Mouse (Mus musculus) hindbrain, embryonic 14.5 days (tissue): ENCODE measurements around the gene Slc16a4. TPM values are rescaled to one million over a fixed set of nuclear protein-coding genes. Genes with fewer than 3 reads are reported as not detected.
A peak's percentile ranks its signal among the peaks of the same experiment; 100 is the strongest.

Experiments used
- ATAC-seq: fragments of 200-750 bp; cut with Nextera tagmentation; 2 replicates; pipeline ENCODE4 v1.8.0; 2017; ENCODE audit warnings: moderate number of reproducible peaks, mild to moderate bottlenecking, moderate TSS enrichment, moderate library complexity; ENCODE audit not compliant: low FRiP score
- DNase-seq: peaks from one replicate; pipeline ENCODE4 v3.0.0-alpha.2; 2015; ENCODE audit warnings: low spot score
- H3K27ac ChIP-seq: fragments of 300-500 bp; sonication (generic); 2 replicates; pipeline ENCODE4 v1.5.1; 2014; ENCODE audit warnings: mild to moderate bottlenecking, moderate library complexity
- H3K27me3 ChIP-seq: fragments of 300-500 bp; sonication (generic); 2 replicates; pipeline ENCODE4 v1.6.1; 2014; ENCODE audit warnings: mild to moderate bottlenecking, low read length, mixed read lengths; ENCODE audit not compliant: control insufficient read depth, insufficient read depth
- H3K36me3 ChIP-seq: fragments of 300-500 bp; sonication (generic); replicated peaks from 2 replicates; pipeline ENCODE4 v1.6.1; 2014; ENCODE audit not compliant: control insufficient read depth, insufficient read depth
- H3K4me1 ChIP-seq: fragments of 300-500 bp; sonication (generic); replicated peaks from 2 replicates; pipeline ENCODE4 v1.6.1; 2014; ENCODE audit warnings: antibody characterized with exemption, low read length, mixed read lengths; ENCODE audit not compliant: control insufficient read depth, insufficient read depth
- H3K4me2 ChIP-seq: fragments of 300-500 bp; sonication (generic); replicated peaks from 2 replicates; pipeline ENCODE4 v1.6.1; 2014; ENCODE audit warnings: mild to moderate bottlenecking, moderate library complexity
- H3K4me3 ChIP-seq: fragments of 300-500 bp; sonication (generic); replicated peaks from 2 replicates; pipeline ENCODE4 v1.5.1; 2014; ENCODE audit warnings: mild to moderate bottlenecking, low read length
- H3K9ac ChIP-seq: fragments of 300-500 bp; sonication (generic); 2 replicates; pipeline ENCODE4 v1.6.1; 2014
- H3K9me3 ChIP-seq: fragments of 300-500 bp; sonication (generic); 2 replicates; pipeline ENCODE4 v1.6.1; 2016; ENCODE audit warnings: low read length; ENCODE audit not compliant: control insufficient read depth
- WGBS: fragments of 180-500 bp; shearing (Covaris S2); extraction: QIAGEN DNeasy Blood & Tissue Kit; methylation state at CpG from one replicate; pipeline ENCODE4 v1.1.7; 2014; 5-methylcytosine and 5-hydroxymethylcytosine counted together
- polyA plus RNA-seq: library from polyadenylated mRNA; unstranded; fragments of >200 nt; fragmentation: Nextera tagmentation; extraction: Ambion mirVana; gene quantifications from 2 replicates; pipeline ENCODE4 v1.2.1, GENCODE M21; 2014

Slc16a4 gene
- polyA plus RNA-seq, 1 experiment from 2014 or later, result 2.5 TPM

DNA sequence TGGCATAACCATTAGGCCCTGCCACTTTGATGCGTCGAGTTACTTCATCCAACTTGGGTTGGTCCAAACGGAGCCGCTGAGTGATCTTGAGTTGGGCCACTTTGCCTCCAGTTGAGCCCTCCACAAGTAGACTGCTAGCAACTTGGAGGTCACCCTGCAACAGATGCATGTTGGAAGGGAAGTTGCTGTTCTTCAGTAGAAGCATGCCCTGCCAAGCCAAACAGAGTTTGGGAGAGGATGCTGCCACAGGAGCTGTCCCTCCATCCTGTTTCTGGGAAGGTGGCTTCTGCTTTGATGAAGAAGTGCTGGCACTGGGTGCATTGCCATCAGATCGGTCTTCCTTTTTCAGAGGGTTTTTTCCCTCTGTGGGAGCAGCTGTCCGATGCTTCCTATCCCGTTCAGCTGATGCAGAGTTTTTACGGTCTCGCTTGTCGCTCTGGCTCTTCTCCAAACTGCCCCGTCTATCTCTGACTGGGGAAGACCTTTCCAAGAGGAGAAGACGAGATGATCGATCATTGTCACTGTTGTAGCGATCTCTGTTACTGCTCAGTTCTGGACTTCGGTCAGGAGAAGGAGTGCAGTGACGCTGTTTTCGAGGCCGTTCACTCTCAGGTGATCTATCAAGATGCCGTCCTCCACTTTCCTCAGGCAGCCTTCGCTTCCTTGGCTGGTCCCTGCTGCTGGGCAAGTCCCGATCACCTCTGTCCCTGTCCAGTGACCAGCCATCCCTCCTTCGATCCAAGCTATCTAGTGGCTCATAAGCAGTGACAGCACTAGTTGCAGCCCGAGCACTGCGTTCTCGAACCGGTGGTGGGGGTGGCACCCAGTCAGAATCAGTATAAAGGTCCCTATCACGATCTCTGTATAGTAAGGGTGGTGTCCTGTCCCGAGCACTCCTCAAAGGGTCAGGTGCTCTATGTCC lies 39.7 kb downstream of the Slc16a4 start:
- Histone ChIP-seq H3K36me3 (peaks cover 29% of the 10 kb centered on the region), H3K4me3 (peak overlapping the region; percentile 77), H3K9me3 (no peaks in the 10 kb centered on the region), H3K27ac (no peak overlapping the region), H3K4me2 (peak overlapping the region; percentile 83), H3K27me3 (no peaks in the 10 kb centered on the region), H3K4me1 (peaks cover 36% of the 10 kb centered on the region), H3K9ac (peak overlapping the region; percentile 80; the same call in 1 of the 2 replicates)
- ATAC-seq (no peak), DNase-seq (no peak)
- 76% methylated on average over 28 of the region's 28 CpGs for WGBS

- Histone ChIP-seq H3K4me1 (peaks cover 34% of the 10 kb centered on the region), H3K9me3 (no peaks in the 10 kb centered on the region), H3K27ac (no peak overlapping the region), H3K4me3 (peak overlapping the region; percentile 77), H3K9ac (peak overlapping the region; percentile 80), H3K27me3 (no peaks in the 10 kb centered on the region), H3K4me2 (peak overlapping the region; percentile 83), H3K36me3 (peaks cover 25% of the 10 kb centered on the region)
- DNase-seq (no peak), ATAC-seq (no peak)
- WGBS, result 21% methylated on average over 17 of the region's 17 CpGs
These were observed 40.7 kb downstream of the Slc16a4 start for GRCm38 (mm10) chr3:107331746-107332126.

- peaks cover 34% of the 10 kb centered on the region for H3K4me1 ChIP-seq
- no peaks in the 10 kb centered on the region for H3K9me3 ChIP-seq
- peak overlapping the region; percentile 77 for H3K4me3 ChIP-seq
- H3K27me3 ChIP-seq, result no peaks in the 10 kb centered on the region
- H3K27ac ChIP-seq, result peak overlapping the region; percentile 87
- under 1% methylated on average over 75 of the region's 75 CpGs for WGBS
- H3K4me2 ChIP-seq, result peak overlapping the region; percentile 83
- no peak for DNase-seq
- ATAC-seq, result peak; percentile 0
- H3K36me3 ChIP-seq, result peaks cover 25% of the 10 kb centered on the region
- H3K9ac ChIP-seq, result peak overlapping the region; percentile 80
These were observed 41.3 kb downstream of the Slc16a4 start for GRCm38 (mm10) chr3:107332127-107332959.

GRCm38 (mm10) chr3:107332960-107333380 lies 41.9 kb downstream of the Slc16a4 start:
- WGBS, result under 1% methylated on average over 37 of the region's 37 CpGs
- H3K9ac ChIP-seq, result peak overlapping the region; percentile 80
- no peaks in the 10 kb centered on the region for H3K9me3 ChIP-seq
- H3K27ac ChIP-seq, result peak overlapping the region; percentile 90
- H3K27me3 ChIP-seq, result no peaks in the 10 kb centered on the region
- peak overlapping the region; percentile 77 for H3K4me3 ChIP-seq
- peaks cover 25% of the 10 kb centered on the region for H3K36me3 ChIP-seq
- ATAC-seq (peak; percentile 98), DNase-seq (peak; percentile 99)
- peaks cover 34% of the 10 kb centered on the region for H3K4me1 ChIP-seq
- H3K4me2 ChIP-seq, result peak overlapping the region; percentile 83; the same call in 1 of the 2 replicates

- Histone ChIP-seq H3K27ac (peak within 1 kb of the TSS; percentile 90), H3K36me3 (peaks cover 24% of the 10 kb centered on the region), H3K4me2 (peak within 1 kb of the TSS; percentile 83), H3K4me1 (peaks cover 33% of the 10 kb centered on the region), H3K9ac (peak within 1 kb of the TSS; percentile 84), H3K27me3 (no peaks in the 10 kb centered on the region), H3K9me3 (no peaks in the 10 kb centered on the region), H3K4me3 (peak within 1 kb of the TSS; percentile 77)
- WGBS, result under 1% methylated on average over 62 of the region's 62 CpGs
- DNase-seq (peak; percentile 99), ATAC-seq (peak; percentile 94)
These were observed 42.6 kb downstream of the Slc16a4 start, which contains the start of gene Rbm15 for GRCm38 (mm10) chr3:107333381-107334201. Gene Rbm15, minus strand, starts transcription at chr3:107333673.

DNA sequence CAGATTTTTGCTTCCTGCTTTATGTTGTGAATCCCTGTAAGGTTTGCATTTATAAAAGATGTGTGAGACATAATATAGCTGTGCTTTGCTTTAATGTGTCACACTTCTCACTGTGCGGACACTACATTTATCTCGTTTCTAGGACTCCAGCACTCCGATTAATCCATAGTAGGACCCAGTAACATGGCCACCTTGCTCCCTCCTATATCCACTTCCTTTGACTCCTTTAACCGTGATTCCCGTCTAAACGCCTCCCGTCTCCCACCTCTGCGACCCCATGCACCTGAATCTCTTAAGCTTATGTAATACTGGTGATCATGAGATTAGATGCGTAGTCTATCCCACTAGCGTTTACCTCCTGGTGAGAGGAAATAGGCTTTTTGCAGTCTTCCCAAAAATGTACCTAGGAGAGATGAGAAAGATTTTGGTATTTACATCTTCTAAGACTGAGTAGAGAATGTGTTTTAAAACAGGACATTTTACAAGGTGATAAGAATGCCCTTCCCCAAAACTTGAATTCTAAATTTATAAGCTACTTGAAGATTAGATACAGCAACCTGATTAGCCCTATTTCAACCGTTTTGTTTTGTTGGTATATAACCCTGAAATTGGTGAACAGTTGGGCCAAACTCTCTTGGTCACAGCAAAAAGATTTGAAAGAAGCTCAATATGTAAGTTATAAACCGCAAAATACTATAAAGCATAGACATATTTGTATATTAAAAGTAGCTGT lies 43.3 kb downstream of the Slc16a4 start:
- WGBS, result 14% methylated on average over 12 of the region's 12 CpGs
- DNase-seq, result no peak
- peak overlapping the region; percentile 83 for H3K4me2 ChIP-seq
- peak overlapping the region; percentile 77 for H3K4me3 ChIP-seq
- H3K4me1 ChIP-seq, result peaks cover 29% of the 10 kb centered on the region
- H3K9ac ChIP-seq, result peak overlapping the region; percentile 84
- no peaks in the 10 kb centered on the region for H3K9me3 ChIP-seq
- no peaks in the 10 kb centered on the region for H3K27me3 ChIP-seq
- ATAC-seq, result no peak
- H3K27ac ChIP-seq, result peak overlapping the region; percentile 90
- H3K36me3 ChIP-seq, result peaks cover 17% of the 10 kb centered on the region

GRCm38 (mm10) chr3:107343971-107344370 lies 52.9 kb downstream of the Slc16a4 start:
- Histone ChIP-seq H3K36me3 (no peaks in the 10 kb centered on the region), H3K4me2 (no peak overlapping the region), H3K9ac (no peak overlapping the region), H3K27me3 (no peaks in the 10 kb centered on the region), H3K4me1 (no peaks in the 10 kb centered on the region), H3K4me3 (no peak overlapping the region), H3K9me3 (no peaks in the 10 kb centered on the region), H3K27ac (no peak overlapping the region)
- no peak for DNase-seq
- 55% methylated on average over 3 of the region's 3 CpGs for WGBS
- no peak for ATAC-seq

DNA sequence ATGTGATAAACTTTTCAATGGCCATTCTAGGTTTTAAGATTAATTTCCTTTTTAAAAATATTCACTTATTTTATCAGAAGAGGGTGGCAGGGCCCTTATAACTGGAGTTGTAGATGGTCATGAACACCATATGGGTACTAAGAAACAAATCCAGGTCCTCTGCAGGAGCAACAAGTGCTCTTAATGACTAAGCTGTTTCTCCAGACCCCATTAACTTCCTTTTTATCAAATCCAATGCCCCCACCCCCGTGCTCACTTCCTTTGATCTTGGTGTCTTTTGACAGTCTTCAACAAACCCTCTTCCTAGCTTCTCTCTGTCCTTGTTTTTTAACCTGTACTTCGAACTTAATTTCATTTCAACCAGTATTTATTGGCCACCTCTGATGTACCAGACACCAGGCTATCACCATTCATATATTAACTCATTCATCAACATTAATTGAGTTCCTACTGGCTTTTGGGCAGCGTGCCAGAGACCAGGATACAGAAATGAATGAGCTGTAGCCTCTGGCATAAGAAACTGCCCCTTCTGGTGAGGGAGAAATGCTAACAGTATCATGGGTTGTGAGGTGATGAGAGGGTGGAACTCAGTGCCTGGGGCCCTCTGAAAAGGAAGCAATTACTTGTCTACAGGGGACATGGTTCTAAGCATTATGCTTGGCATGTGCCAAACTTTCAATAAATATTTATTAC lies 54.1 kb downstream of the Slc16a4 start:
- ATAC-seq, result peak; percentile 75
- peak; percentile 58 for DNase-seq

More for the DNA sequence above, 54.1 kb downstream of the Slc16a4 start:
- no peak overlapping the region for H3K27ac ChIP-seq
- no peaks in the 10 kb centered on the region for H3K9me3 ChIP-seq
- H3K4me3 ChIP-seq, result no peak overlapping the region
- no peak overlapping the region for H3K4me2 ChIP-seq
- H3K36me3 ChIP-seq, result no peaks in the 10 kb centered on the region
- H3K9ac ChIP-seq, result no peak overlapping the region
- H3K4me1 ChIP-seq, result no peaks in the 10 kb centered on the region
- H3K27me3 ChIP-seq, result no peaks in the 10 kb centered on the region
- WGBS, result 42% methylated on average over 3 of the region's 3 CpGs
